Mouse (Mus musculus): ENCODE results near the gene D430042O09Rik. TPM values are rescaled to one million over a fixed set of nuclear protein-coding genes. Genes with fewer than 3 reads are reported as not detected.

The D430042O09Rik gene
- polyA plus RNA-seq, 1 experiment from 2014 or later, result 7.8 TPM

DNA sequence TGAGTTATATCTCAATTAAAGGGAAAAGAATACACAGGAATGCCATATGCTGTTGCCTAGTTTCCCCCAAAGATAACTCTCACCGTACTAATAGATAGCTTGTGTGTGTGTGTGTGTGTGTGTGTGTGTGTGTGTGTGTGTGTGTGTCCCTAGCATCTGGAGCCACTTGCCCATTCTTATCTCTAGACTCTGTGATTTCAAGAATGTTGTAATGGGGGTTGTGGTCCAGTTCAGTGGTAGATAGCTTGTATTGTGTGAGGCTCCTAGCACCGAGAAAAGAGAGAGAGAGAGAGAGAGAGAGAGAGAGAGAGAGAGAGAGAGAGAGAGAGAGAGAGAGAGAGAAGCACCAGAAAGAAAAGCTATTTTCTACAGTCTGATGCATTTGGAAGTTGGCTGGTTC, 118.7 kb downstream of the D430042O09Rik start:
- Histone ChIP-seq H3K4me1 (peaks cover 28% of the 10 kb centered on the region), H3K4me3 (no peak overlapping the region), H3K36me3 (no peaks in the 10 kb centered on the region), H3K9me3 (no peaks in the 10 kb centered on the region), H3K27ac (replicated peaks) (no peak overlapping the region), H3K9ac (replicated peaks) (no peak overlapping the region), H3K4me2 (replicated peaks) (no peak overlapping the region), H3K27me3 (no peaks in the 10 kb centered on the region)
- 73% methylated on average over 2 of the region's 2 CpGs for WGBS
- no peak for ATAC-seq (replicated peaks)

DNA sequence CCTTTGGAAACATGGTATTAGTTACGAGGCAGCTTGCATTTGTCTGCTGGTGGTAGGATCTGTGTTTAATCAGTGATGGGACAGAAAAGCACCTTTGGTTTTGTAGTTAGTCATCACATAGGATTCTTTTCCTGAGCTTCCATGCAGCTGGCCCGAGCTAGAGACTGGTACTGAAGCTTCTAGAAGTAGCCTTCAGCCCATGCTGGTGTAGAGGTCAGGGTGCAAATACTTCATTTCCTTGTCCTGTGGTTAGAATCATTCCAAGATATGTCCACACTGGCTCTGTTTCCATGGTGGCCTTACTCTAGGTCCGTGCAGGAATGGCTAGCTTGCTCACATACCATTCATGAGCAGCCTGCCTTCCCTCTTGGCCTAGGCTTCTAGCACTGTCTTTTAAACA, 119.2 kb downstream of the D430042O09Rik start:
- Histone ChIP-seq H3K4me1 (peaks cover 28% of the 10 kb centered on the region), H3K27me3 (no peaks in the 10 kb centered on the region), H3K27ac (replicated peaks) (no peak overlapping the region), H3K4me2 (replicated peaks) (no peak overlapping the region), H3K9ac (replicated peaks) (no peak overlapping the region), H3K36me3 (no peaks in the 10 kb centered on the region), H3K9me3 (no peaks in the 10 kb centered on the region), H3K4me3 (no peak overlapping the region)
- no peak for ATAC-seq (replicated peaks)
- 72% methylated on average over 3 of the region's 3 CpGs for WGBS

DNA sequence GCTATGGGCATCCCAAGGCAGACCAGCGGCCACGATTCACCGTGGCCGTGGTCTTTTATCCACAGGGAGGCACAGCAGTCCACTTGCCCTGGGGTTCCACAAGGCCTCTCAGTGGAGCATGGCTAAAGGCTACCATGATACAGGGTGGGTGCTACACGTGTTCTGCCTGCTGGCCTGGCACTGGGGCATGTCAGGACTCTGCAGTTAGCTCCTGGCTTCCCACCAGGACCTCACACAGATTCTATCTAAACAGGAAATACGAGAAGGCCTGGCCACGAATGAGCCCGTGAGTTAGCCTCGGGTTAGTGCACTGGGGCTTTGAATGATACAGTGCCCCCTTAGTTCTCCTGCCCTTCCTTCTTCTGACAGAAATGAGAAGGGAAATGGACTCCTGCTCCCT, 119.7 kb downstream of the D430042O09Rik start:
- WGBS, result 72% methylated on average over 9 of the region's 9 CpGs
- no peak for ATAC-seq (replicated peaks)
- no peaks in the 10 kb centered on the region for H3K36me3 ChIP-seq
- H3K27ac ChIP-seq (replicated peaks), result no peak overlapping the region
- no peaks in the 10 kb centered on the region for H3K9me3 ChIP-seq
- no peak overlapping the region for H3K9ac ChIP-seq (replicated peaks)
- H3K4me3 ChIP-seq, result no peak overlapping the region
- no peak overlapping the region for H3K4me2 ChIP-seq (replicated peaks)
- H3K4me1 ChIP-seq, result peaks cover 28% of the 10 kb centered on the region
- H3K27me3 ChIP-seq, result no peaks in the 10 kb centered on the region

DNA sequence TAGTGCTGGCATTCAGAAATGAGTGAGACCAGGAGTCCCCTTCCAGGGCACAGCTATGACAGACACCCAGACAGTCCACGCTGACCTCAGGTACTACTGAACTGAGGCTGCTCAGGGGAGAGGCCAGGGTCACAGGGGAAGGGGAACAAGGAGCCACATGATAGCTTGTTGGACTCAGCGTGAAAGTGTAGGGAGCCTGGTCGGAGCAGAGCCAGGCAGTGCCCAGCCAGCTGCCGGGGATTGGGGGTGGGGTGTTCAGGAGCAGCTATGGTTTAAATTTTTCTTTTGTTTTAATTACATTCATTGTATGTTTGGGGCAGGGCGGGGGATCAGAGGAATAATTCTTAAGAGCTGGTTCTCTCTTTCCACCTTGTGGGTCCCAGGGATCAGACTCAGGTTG, 120.9 kb downstream of the D430042O09Rik start:
- ATAC-seq (replicated peaks), result peak; percentile 23; the same call in 1 of the 2 replicates
- no peak overlapping the region for H3K4me3 ChIP-seq
- no peak overlapping the region for H3K4me2 ChIP-seq (replicated peaks)
- H3K36me3 ChIP-seq, result no peaks in the 10 kb centered on the region
- WGBS, result 62% methylated on average over 5 of the region's 5 CpGs
- H3K27me3 ChIP-seq, result no peaks in the 10 kb centered on the region
- peak overlapping the region; percentile 72; the same call in 1 of the 2 replicates for H3K27ac ChIP-seq (replicated peaks)
- peaks cover 28% of the 10 kb centered on the region for H3K4me1 ChIP-seq
- no peak overlapping the region for H3K9ac ChIP-seq (replicated peaks)
- no peaks in the 10 kb centered on the region for H3K9me3 ChIP-seq

DNA sequence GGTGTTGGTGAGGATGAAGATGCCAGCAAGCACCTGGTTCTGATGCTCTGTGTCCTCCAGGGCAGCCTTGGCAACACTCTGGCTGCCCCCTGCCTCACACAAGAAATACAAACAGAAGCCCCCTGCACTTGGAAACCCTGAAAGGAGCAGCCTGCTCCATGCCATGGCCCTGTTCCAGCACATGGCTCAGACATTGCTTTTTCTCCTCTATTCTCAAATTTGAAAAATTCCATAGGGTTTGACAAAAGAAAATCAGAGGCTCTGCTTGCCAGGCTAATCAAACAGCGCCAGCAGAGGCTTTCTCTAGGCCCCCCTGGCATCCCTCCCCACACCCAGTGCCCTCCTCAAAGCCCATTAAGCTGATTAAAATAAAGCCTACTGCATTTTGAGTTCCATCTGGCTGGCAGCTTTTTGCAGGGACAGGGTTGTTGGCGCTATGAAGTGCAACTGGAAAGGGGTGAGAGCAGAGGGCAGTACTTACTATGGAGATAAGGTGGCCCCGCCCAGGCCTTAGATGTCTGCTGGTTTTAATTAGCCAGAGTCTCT, 121.5 kb downstream of the D430042O09Rik start:
- Histone ChIP-seq H3K4me1 (peaks cover 28% of the 10 kb centered on the region), H3K36me3 (no peaks in the 10 kb centered on the region), H3K27ac (replicated peaks) (peak overlapping the region; percentile 72), H3K27me3 (no peaks in the 10 kb centered on the region), H3K4me2 (replicated peaks) (no peak overlapping the region), H3K9ac (replicated peaks) (no peak overlapping the region), H3K4me3 (no peak overlapping the region), H3K9me3 (no peaks in the 10 kb centered on the region)
- ATAC-seq (replicated peaks), result peak; percentile 84
- WGBS, result 26% methylated on average over 3 of the region's 3 CpGs

DNA sequence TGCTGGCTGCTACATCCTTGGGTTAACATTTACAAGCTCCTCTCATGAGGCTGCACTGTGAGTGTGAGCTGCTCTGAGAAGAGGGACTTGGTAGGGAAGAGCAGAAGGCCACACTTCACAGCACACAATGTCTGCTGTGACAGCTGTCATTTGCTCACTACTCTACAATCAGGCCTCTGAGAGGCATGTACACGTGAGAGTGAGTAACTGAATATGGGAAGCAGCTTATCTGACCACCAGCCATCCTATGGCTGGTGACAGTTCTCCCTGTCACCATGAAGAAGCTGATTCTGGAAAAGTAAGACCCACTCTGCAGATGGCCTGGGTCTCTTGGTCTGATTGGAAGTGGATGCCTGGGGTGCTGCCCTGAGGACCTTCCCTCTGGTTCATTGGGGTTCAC, 125.1 kb downstream of the D430042O09Rik start:
- Histone ChIP-seq H3K27me3 (no peaks in the 10 kb centered on the region), H3K9ac (replicated peaks) (no peak overlapping the region), H3K27ac (replicated peaks) (no peak overlapping the region), H3K4me3 (no peak overlapping the region), H3K4me2 (replicated peaks) (no peak overlapping the region), H3K4me1 (peaks cover 22% of the 10 kb centered on the region), H3K9me3 (no peaks in the 10 kb centered on the region), H3K36me3 (no peaks in the 10 kb centered on the region)
- ATAC-seq (replicated peaks), result no peak
- 46% methylated on average over 1 of the region's 1 CpGs for WGBS

DNA sequence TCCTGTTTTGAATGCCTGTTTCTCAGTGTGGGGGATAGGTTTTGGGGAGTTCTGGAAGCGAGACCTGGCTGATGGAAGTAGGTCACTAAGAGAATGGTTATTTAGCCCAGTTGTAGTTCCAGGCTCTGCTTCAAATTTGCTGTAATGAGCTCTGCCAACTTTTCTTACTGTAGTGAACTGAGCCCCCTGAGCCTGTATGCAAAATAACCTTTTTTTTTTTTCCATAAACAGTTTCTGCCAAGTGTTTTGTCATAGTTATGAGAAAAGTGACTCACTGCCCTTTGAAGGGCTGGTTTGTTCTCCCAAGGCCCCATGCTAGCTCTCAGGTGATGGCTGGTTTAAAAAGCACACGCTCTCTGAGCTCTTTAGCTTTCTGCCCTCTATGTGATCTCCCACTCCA, 125.8 kb downstream of the D430042O09Rik start:
- WGBS, result 80% methylated on average over 2 of the region's 2 CpGs
- no peak overlapping the region for H3K4me2 ChIP-seq (replicated peaks)

DNA sequence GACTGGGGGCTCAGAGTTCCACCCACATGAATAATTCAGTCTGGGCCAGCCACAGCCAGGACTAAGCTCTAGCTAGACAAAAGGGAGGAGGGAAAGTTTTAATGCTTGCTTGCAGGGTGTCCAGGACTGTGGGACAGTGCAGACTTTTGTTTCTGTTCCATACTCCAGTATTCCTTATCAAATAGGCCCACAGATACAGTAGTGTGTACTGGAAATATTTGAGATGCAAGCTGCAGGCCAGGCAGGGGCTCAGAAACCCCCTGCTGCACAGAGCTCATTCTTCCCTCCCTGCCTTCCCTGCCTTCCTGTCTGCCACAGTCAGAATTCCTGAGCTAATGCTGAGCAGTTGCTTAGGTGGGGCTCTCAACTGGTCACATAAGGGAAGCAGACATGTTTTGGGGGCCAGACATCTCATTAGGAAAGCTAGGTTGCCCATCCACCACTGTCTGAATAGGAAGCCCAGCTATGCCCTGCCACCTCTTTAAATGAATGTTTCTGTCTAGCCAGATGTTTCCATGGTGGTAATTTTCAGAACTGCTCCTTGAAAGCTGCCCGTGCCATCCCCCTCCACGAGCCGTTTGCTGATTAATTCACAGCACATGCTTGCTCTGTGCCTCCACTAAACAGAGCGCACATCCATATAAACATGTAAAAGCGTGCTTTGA, 130.5 kb downstream of the D430042O09Rik start:
- H3K9ac ChIP-seq (replicated peaks), result no peak overlapping the region
- H3K4me2 ChIP-seq (replicated peaks), result no peak overlapping the region
- no peaks in the 10 kb centered on the region for H3K9me3 ChIP-seq
- WGBS, result 15% methylated on average over 5 of the region's 5 CpGs
- ATAC-seq (replicated peaks), result peak; percentile 61
- H3K36me3 ChIP-seq, result no peaks in the 10 kb centered on the region
- H3K4me1 ChIP-seq, result peaks cover 15% of the 10 kb centered on the region
- no peaks in the 10 kb centered on the region for H3K27me3 ChIP-seq
- H3K27ac ChIP-seq (replicated peaks), result peak overlapping the region; percentile 70
- H3K4me3 ChIP-seq, result no peak overlapping the region

More for the DNA sequence above, 125.8 kb downstream of the D430042O09Rik start:
- no peak for ATAC-seq (replicated peaks)
- Histone ChIP-seq H3K36me3 (no peaks in the 10 kb centered on the region), H3K9me3 (no peaks in the 10 kb centered on the region), H3K4me3 (no peak overlapping the region), H3K27me3 (no peaks in the 10 kb centered on the region), H3K27ac (replicated peaks) (no peak overlapping the region), H3K4me1 (peaks cover 23% of the 10 kb centered on the region), H3K9ac (replicated peaks) (no peak overlapping the region)

DNA sequence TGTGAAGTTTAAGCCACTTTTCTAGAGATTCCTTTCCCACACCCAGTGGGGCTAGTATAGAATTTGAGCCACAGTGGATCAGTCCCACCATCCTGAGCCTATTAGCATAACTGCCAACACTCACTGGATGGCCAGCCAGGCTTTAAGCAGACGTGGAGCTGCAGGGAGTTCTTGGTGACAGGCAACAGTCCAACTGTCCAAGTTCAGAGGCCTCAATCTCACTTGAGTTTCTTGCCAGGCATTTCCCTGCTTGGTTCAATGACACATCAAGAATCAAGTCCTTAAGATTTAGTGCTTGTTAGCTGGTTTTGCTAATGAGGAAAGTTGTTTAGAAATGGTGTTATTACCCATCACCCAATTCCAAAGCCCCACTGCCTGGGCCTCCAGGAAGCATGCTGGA, 137.9 kb downstream of the D430042O09Rik start:
- no peak for ATAC-seq (replicated peaks)
- Histone ChIP-seq H3K27me3 (no peaks in the 10 kb centered on the region), H3K4me2 (replicated peaks) (no peak overlapping the region), H3K9ac (replicated peaks) (no peak overlapping the region), H3K9me3 (no peaks in the 10 kb centered on the region), H3K4me1 (peaks cover 10% of the 10 kb centered on the region; the same call in 1 of the 2 replicates), H3K27ac (replicated peaks) (no peak overlapping the region), H3K36me3 (no peaks in the 10 kb centered on the region), H3K4me3 (no peak overlapping the region)
- 34% methylated on average over 1 of the region's 1 CpGs for WGBS

DNA sequence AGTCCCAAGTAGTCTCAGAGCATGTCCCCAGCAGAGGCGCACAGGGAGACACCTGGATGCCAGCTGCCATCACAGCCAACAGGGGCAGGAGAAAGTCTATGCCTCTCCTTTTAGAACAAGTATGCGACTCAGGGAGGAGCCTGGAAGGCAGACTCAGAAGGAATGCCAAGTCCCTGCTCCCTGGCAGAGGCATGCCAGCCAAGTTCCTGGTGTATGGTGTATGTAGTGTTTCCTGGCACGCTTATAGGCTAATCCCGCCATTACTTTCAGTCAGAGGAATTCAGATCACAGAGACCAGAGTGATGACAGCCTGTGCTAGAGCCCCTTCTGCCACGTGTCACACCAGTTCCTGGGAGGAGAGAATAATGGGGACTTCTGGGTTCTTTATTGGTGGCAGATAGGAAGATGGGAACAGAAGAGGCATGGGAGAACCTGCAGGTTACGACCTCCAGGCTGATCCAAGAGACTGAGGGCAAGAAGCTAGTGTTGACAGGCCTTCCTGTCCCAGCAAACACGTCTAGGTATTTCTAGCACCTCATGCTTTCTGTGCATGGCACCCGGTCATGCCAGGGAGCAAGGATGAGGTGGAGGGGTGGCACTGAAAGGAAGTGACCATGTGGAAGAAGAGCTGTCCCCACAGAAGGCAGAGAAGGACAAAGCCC, 139.3 kb downstream of the D430042O09Rik start:
- Histone ChIP-seq H3K9me3 (no peaks in the 10 kb centered on the region), H3K27me3 (no peaks in the 10 kb centered on the region), H3K9ac (replicated peaks) (no peak overlapping the region), H3K27ac (replicated peaks) (peak overlapping the region; percentile 68), H3K36me3 (0 out of 2 replicates have a peak, but pooled peaks cover 2% of the 10 kb centered on the region), H3K4me2 (replicated peaks) (no peak overlapping the region), H3K4me3 (no peak overlapping the region), H3K4me1 (peaks cover 10% of the 10 kb centered on the region; the same call in 1 of the 2 replicates)
- WGBS, result 65% methylated on average over 8 of the region's 8 CpGs
- ATAC-seq (replicated peaks), result peak; percentile 87

DNA sequence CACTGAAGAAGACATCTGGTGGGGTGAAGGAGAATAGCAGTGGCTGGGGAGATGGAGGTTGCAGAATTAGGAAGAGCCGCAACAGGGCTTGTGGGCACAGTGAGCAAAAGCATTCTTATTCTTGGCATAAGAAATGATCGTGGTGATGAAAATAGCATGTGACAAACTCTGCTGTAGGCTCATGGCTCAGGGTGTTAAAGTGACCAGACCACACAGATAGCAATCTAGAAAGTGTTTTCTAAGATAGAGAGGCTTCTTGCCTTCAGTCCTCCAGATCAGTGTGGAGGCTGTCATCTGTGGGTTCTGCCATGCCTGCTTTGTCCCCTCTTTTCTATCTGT, 139.8 kb downstream of the D430042O09Rik start:
- Histone ChIP-seq H3K27me3 (no peaks in the 10 kb centered on the region), H3K4me1 (peaks cover 10% of the 10 kb centered on the region; the same call in 1 of the 2 replicates), H3K4me2 (replicated peaks) (no peak overlapping the region), H3K9ac (replicated peaks) (no peak overlapping the region), H3K36me3 (0 out of 2 replicates have a peak, but pooled peaks cover 2% of the 10 kb centered on the region), H3K27ac (replicated peaks) (peak overlapping the region; percentile 68), H3K9me3 (no peaks in the 10 kb centered on the region), H3K4me3 (no peak overlapping the region)
- ATAC-seq (replicated peaks), result no peak
- WGBS, result 100% methylated on average over 2 of the region's 2 CpGs

DNA sequence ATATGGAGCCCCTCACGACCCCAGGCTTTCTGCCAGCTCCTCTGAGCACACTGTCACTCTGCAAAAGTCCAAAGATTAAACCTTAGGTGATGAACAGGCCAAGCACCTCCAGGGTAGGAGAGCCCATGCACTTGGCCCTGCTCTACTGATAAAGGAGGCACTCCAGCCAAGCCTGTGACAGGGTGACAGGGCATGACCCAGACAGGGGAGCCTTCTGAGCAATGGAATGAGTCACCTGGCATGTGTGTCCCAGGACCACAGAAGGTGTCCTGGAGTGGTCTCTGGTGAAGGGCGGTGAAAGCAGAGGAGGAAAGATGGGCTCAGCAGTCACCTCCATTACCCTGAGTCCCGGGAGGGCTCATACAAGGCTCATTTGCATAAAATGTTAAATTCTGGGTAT, 151.9 kb downstream of the D430042O09Rik start:
- Histone ChIP-seq H3K9ac (replicated peaks) (no peak overlapping the region), H3K4me3 (no peak overlapping the region), H3K4me1 (no peaks in the 10 kb centered on the region), H3K27ac (replicated peaks) (no peak overlapping the region), H3K36me3 (0 out of 2 replicates have a peak, but pooled peaks cover 2% of the 10 kb centered on the region), H3K27me3 (no peaks in the 10 kb centered on the region), H3K4me2 (replicated peaks) (no peak overlapping the region), H3K9me3 (no peaks in the 10 kb centered on the region)
- ATAC-seq (replicated peaks), result no peak
- whole genome bisulfite sequencing, result 82% methylated on average over 3 of the region's 3 CpGs

Data from forebrain, embryonic 15.5 days (tissue).